Mouse (Mus musculus) adrenal gland, postnatal 25 days (tissue): ENCODE measurements around the gene Ndufb4. TPM values are rescaled to one million over a fixed set of nuclear protein-coding genes. Genes with fewer than 3 reads are reported as not detected.

Source experiments
- DNase-seq: peaks from one replicate; pipeline ENCODE4 v3.0.0; 2021; ENCODE audit warnings: mixed read lengths
- total RNA-seq: library from RNA; stranded (reverse); gene quantifications from 2 replicates; pipeline ENCODE4 v1.2.3, GENCODE M21; 2021

Ndufb4 gene
- total RNA-seq, 1 experiment from 2014 or later: 145 TPM

GRCm38 (mm10) chr16:37636107-37636506, 18.1 kb downstream of the Ndufb4 start:
- DNase-seq: peak; percentile 30

DNA sequence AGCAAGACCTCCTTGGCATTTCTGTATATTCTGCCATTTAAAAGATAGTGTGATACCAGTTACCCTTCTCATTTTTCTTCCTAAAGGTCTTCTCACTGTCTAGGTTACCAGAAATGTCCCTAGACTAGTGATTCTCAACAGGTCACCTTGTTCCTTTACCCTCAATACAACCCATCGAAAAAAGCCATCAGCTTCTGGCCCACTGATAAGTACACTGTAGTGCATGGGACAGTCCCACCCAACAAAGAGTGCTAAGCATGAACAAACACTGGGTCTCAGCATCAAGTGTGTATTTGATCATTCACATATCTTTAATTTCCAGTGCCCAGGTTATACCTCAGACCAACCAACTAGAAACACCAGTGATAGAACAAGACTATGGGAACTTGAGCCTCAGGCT, 19.2 kb downstream of the Ndufb4 start:
- DNase-seq: no peak

DNA sequence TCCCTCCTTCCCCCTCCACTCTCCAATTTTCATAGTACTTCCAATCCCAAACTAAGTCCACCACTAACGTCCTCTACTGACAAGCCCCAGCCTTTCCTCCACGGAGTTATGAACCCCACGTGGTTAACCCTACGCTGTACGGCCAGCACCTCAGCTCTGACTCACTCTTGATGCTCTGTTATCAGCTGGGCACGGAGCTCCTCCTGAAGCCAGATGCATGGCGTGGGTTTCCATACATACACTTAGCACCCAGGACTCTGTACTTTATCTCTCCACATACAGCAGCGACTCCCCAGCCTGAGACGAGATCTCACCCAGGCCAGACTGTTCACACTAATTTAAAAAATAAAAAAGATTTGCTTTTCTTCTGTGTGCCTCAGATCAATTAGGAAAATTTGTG, 19.7 kb downstream of the Ndufb4 start:
- DNase-seq: no peak

DNA sequence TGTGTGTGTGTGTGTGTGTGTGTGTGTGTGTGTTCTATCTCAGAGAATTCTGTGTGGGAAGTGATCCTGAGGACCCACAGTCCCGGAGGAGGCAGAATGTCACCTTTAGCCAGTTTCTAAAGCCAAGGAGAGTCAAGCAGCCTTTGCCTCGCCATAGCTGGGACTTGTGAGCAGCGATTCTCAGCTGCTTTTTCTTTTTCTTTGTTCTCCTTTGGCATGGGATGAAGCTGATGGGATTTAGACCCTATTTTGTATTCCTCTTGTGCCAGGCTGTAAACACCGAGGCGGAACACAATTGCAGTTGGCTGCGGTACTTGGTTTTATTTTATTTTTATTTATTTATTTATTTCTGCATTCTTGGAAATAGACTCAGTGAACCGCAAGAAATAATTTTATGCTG, 25.2 kb downstream of the Ndufb4 start:
- no peak for DNase-seq

- no peak for DNase-seq
Measured at GRCm38 (mm10) chr16:37628336-37628735, 25.9 kb downstream of the Ndufb4 start.

GRCm38 (mm10) chr16:37626388-37626949, 27.8 kb downstream of the Ndufb4 start:
- DNase-seq: no peak

- no peak for DNase-seq
Measured at GRCm38 (mm10) chr16:37622919-37623318, 31.3 kb downstream of the Ndufb4 start.

DNA sequence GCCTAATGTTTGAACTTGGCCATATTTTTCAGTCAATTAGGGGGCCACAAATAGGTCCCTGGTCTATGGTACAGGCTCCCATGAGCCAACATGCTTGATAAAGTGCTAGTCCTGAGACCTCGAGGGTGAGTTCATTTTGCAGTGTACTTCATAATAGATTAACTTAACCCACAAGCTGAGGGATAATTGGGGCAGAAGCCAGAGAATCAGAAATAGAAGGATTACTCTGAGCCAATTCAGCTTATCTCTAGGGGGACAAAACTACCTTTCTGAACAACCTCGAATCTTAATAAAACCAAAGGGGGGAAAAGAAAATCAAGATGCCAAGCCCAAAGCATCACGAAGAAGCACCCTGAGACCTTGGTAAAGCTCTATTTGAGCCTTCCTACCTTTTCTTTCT, 31.9 kb downstream of the Ndufb4 start:
- no peak for DNase-seq

- no peak for DNase-seq
Measured at GRCm38 (mm10) chr16:37617695-37618094, 36.6 kb downstream of the Ndufb4 start.

DNA sequence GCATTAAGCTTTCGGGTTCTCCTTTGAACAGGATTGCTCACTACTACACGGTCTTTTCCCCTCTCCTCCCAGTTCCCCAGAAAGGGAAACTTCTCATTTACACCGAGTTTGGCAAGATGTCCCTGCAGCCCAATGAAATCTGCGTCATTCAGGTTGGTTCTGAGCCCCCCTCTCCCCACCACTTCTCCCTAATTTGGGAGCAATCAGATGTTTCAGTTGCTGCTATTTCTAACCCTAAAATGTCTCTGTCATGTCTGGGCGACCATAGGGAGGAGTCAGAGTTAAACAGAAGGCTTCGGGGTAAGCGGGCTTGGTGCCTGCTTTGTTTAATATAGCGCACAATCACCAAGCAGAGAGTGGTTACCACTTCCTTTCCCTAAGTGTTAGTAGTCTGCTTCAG, 38.1 kb downstream of the Ndufb4 start:
- no peak for DNase-seq

GRCm38 (mm10) chr16:37615429-37615828, 38.8 kb downstream of the Ndufb4 start:
- no peak for DNase-seq

DNA sequence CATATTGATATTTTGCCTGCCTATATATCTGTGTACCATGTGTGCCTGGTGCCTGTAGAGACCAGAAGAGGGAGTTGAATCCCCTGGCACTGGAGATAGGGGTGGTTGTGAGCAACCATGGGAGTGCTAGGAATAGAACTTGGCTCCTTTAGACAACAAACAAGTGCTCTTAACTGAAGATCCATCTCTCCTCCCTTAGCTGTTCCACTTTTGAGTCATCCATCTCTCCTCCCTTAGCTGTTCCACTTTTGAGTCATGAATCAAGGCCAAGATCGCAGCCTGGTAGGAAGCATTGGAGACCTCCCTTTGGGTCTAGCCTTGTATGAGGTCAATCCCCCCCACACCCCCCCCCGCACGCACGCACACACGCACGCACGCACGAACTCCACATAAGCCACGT, 39.7 kb downstream of the Ndufb4 start:
- no peak for DNase-seq

DNA sequence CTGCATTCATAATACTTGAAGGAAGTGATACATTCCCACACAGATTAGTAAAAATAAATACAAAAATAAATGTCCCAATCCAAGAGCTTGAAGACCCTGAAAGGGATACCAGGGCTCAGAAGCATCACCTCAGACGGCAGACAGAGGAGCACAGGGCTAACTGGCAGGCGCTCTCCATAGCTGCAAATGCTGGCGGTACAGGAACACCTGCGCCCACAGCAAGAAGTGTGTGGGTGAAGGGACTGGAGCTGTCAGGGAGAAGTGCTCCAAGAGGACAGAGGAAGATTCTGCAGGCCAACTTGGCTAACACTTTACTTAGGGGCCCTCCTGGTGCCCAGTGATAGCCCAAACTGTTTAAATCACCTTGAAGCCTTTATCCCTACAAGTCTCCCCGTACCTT, 42.2 kb downstream of the Ndufb4 start:
- DNase-seq: no peak

DNA sequence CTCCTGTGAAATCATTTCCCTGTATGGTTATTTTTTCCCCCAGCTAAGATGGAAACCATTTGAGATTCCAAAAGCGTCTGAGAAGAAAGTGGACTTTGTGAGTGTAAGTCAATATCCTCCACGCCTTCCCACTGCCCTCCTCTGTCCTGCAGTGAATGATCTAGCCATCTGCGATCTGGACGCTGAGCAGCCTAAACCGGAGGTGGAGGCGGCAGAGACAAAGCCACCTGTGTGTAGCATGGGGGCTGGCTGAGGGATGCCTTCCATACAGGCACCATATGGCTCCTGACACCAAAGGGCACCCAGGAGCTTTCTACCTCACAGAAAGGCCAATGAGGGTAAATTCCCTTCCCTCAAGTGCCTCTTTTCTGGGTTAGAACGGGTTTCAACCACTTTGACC, 43.2 kb downstream of the Ndufb4 start:
- DNase-seq: no peak

GRCm38 (mm10) chr16:37610333-37610732, 43.9 kb downstream of the Ndufb4 start:
- no peak for DNase-seq

- no peak for DNase-seq
Measured at GRCm38 (mm10) chr16:37604243-37604642, 50.0 kb downstream of the Ndufb4 start.

DNA sequence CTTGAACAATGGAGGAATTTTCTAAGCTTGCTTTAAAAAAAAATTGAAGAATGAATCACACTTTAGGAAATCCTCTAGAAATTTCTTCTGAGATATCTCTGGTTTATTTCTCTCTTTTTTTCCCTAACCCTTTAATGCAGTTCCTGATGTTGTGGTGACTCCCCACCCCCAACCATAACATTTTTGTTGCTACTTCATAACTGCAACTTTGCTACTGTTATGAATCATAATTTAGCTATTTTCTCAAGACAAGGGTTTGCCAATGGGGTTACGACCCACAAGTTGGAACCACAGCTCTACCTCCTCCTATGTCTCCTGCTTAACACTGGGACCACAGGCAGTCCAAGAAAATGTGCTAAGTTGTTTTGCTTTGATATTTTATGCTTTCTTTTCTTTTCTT, 50.8 kb downstream of the Ndufb4 start:
- no peak for DNase-seq

DNA sequence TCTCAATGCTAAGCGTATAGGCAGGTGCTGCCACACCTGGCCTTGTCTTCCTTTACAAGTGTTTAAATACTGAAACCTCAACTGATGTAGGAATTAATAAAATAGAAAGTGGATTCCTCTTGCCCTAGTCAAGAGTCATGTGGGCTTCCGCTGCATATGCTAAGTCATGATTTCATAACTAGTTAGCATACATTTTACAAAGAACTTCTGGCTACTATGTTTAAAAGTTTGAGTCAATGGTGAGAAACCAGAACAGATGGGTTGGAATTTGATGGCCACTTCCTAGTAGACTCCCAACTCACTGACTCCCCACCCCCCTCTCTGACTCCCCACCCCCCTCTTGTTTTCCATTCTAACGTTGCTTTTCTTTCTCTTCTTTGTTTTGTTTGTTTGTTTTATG, 54.9 kb downstream of the Ndufb4 start:
- DNase-seq: no peak

- DNase-seq: no peak
Measured at GRCm38 (mm10) chr16:37598463-37598862, 55.8 kb downstream of the Ndufb4 start.

GRCm38 (mm10) chr16:37597412-37597811, 56.8 kb downstream of the Ndufb4 start:
- no peak for DNase-seq

Other genes starting within 250 kb of the Ndufb4 start
- gene Gtf2e1, start 114.7 kb downstream of the Ndufb4 start, total RNA-seq: 14.5 and 18.9 TPM in 2 replicates
- 11.4 and 12.3 TPM in 2 replicates for gene Rabl3, start 114.6 kb downstream of the Ndufb4 start, total RNA-seq
- gene Hgd, start 74.3 kb downstream of the Ndufb4 start, total RNA-seq: 7.7 TPM in 1 of 2 replicates, not detected in the other
- gene Fstl1, start 122.4 kb upstream of the Ndufb4 start, total RNA-seq: 45.8 and 46.1 TPM in 2 replicates
- 0.27 TPM in 1 of 2 replicates, not detected in the other for gene Gm36028, start 206.7 kb upstream of the Ndufb4 start, total RNA-seq
- gene Lrrc58, start 213.9 kb upstream of the Ndufb4 start, total RNA-seq: 150 and 193 TPM in 2 replicates